Mouse (Mus musculus) heart, postnatal 14 days (tissue): Measurements from ENCODE around the gene Gpc3. TPM values are rescaled to one million over a fixed set of nuclear protein-coding genes. Genes with fewer than 3 reads are reported as not detected.
A peak's percentile ranks its signal among the peaks of the same experiment; 100 is the strongest.

Experiments used
- DNase-seq, 2 experiments: peaks; one replicate each; pipeline ENCODE4 v3.0.0; 2021 to 2022
- intact Hi-C: fragments of 180-260 bp; cut with DNase I; formaldehyde crosslinking; loops from one replicate; pipeline ENCODE4 v1.15.1; 2025
- total RNA-seq, 2 experiments: library from RNA; stranded (reverse); gene quantifications; 2 replicates each; pipeline ENCODE4 v1.2.3; 2021

Gpc3 gene
- total RNA-seq, 2 experiments from 2014 or later: 35.0 to 35.3 TPM

DNA sequence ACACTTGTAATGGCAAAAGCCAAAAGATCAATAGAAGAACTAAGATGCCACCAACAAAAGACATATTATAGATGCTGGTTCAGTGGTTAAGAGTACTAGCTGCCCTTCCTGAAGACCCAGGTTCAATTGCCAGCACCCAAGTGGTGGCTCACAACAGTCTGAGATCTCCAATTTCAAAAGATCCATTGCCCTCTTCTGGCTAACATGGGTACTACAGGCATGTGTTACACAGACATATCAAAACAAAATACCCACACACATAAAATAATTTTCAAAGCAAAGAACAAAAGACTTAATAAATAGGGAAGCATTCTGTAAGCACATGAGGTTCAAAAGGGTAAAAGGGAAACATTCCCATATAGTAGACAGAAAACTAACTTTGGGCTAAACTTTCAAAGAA lies 26.1 kb downstream of the Gpc3 start:
- DNase-seq: no peak
- intact Hi-C loops: no loop called here

- intact Hi-C loops: no loop called here
- no peak for DNase-seq
Measured at GRCm38 (mm10) chrX:52559995-52560394, 53.8 kb downstream of the Gpc3 start.

- no peak for DNase-seq
- intact Hi-C loops: no loop called here
Measured at GRCm38 (mm10) chrX:52558526-52558925, 55.2 kb downstream of the Gpc3 start.

GRCm38 (mm10) chrX:52557489-52557888 lies 56.3 kb downstream of the Gpc3 start:
- peak; percentile 4 to 26 for DNase-seq
- intact Hi-C loops: no loop called here

- no peak for DNase-seq
- intact Hi-C loops: no loop called here
Measured at GRCm38 (mm10) chrX:52551296-52551695, 62.5 kb downstream of the Gpc3 start.

DNA sequence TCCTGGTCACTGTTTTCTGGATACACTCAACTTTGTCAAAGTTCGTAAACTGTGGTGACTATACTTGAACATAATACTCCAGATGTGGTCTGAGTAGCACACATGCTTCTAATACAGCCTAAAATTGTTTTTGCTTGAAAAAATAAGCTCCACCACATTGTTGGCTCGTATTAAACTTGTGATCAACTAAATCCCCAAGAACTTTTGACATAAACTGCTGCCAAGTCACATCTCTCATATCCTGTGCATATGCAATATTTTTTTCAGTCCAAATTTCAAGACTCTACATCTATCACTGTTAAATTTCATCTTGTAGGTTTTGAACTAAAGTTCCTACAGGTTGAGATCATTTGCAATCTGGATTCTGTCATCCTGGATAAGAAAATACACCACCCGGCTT lies 69.1 kb downstream of the Gpc3 start:
- intact Hi-C loops: no loop called here
- DNase-seq: no peak

GRCm38 (mm10) chrX:52537282-52537681 lies 76.5 kb downstream of the Gpc3 start:
- intact Hi-C loops: no loop called here
- no peak for DNase-seq

DNA sequence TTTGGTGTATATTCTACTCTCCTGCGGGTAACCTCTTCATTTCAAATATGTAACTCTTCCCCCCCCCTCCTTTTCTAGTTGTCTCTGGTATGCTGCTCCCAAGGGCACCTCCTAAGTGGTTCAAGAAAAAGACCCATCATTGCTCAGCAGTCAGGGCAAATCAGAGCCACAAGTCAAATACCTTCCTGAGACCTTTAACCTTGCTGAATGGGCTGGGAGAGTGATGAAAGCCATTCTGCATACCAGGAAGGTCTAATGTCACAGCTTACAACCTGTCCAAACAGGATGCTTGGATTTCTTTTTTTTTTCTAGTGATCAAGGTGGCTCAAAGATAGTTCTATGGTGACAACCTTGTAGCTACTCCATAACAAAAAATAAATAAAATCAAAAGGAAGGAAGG lies 80.0 kb downstream of the Gpc3 start:
- intact Hi-C loops: no loop called here

GRCm38 (mm10) chrX:52533098-52533497 lies 80.7 kb downstream of the Gpc3 start:
- intact Hi-C loops: no loop called here
- DNase-seq: no peak

More for the DNA sequence above, 80.0 kb downstream of the Gpc3 start:
- no peak for DNase-seq

- intact Hi-C loops: no loop called here
Measured at GRCm38 (mm10) chrX:52532124-52532523, 81.6 kb downstream of the Gpc3 start.

GRCm38 (mm10) chrX:52526086-52526485 lies 87.7 kb downstream of the Gpc3 start:
- intact Hi-C loops: no loop called here
- no peak for DNase-seq

More at GRCm38 (mm10) chrX:52532124-52532523, 81.6 kb downstream of the Gpc3 start:
- DNase-seq: no peak

DNA sequence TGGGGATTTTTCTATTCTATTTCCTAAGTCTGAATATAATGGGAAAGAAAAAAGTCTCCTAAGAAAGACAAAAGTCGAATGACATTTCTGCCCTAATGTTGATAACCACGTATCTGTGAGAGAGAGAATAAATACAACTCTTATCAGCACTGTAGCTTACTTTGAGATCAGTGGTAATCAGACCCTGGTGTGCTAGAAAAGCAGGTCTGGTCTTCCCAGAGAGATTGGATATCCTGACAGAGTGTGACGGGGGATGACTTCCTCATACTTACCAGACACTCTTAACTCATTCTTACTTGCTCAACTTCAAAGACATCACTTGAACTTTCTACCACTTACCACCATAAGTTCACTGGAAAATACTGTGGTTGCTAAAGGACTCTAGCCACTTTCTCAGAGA lies 88.6 kb downstream of the Gpc3 start:
- intact Hi-C loops: no loop called here
- DNase-seq: no peak

DNA sequence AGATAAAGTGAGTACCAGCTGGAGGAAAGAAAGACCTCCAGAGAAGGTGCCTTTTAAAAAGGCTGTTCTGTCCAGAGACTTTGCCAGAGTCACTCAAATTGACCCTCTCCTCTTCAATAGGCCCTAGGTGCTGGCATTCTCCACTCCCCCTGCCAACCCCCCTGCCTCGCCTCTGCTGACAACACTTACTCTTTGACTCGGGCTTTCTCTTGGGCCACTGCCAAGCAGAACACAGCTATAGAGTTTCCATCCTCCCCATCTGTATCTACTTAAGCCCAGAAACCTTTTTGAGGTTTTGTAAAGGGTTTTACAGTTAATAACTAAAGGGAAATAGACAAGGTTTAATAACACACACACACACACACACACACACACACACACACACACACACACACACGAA lies 99.2 kb downstream of the Gpc3 start:
- DNase-seq: peak in 1 of 2 experiments; percentile 11
- intact Hi-C loops: no loop called here

DNA sequence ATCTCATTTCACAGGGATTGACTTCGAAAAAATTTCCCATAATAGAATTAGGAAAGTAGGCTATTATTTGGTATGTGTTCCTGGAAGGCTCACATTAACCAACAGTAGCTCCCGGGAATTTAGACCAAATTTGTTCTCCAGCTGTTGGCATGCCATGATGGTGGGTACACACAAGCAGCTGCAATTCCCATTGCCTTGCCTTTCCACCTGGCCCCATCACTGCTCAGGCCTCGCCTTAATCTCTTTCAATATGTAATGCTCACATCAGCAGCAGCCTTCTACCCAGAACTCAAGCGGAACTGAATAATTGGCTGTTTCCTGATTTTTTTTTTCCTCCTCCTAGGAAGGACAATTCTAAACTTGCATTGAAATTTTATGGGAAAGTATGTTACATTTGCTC lies 102.6 kb downstream of the Gpc3 start:
- no peak for DNase-seq
- intact Hi-C loops: no loop called here

GRCm38 (mm10) chrX:52503857-52504256 lies 109.9 kb downstream of the Gpc3 start:
- no peak for DNase-seq
- intact Hi-C loops: no loop called here

GRCm38 (mm10) chrX:52489461-52489860 lies 124.3 kb downstream of the Gpc3 start:
- intact Hi-C loops: no loop called here
- no peak for DNase-seq

GRCm38 (mm10) chrX:52455074-52455588 lies 158.6 kb downstream of the Gpc3 start:
- no peak for DNase-seq
- intact Hi-C loops: loop anchor here (10.0 kb wide), 2 partner anchors 240 to 480 kb away; no protein-coding TSS in a partner anchor

GRCm38 (mm10) chrX:52453445-52454182 lies 160.1 kb downstream of the Gpc3 start:
- intact Hi-C loops: loop anchor here (1.0 to 10.0 kb wide), 4 partner anchors 199 to 481 kb away; no protein-coding TSS in a partner anchor
- peak; percentile 58 to 78 for DNase-seq

- intact Hi-C loops: no loop called here
- DNase-seq: no peak
Measured at GRCm38 (mm10) chrX:52449177-52449576, 164.6 kb downstream of the Gpc3 start.

- intact Hi-C loops: no loop called here
- no peak for DNase-seq
Measured at GRCm38 (mm10) chrX:52448496-52448895, 165.3 kb downstream of the Gpc3 start.

DNA sequence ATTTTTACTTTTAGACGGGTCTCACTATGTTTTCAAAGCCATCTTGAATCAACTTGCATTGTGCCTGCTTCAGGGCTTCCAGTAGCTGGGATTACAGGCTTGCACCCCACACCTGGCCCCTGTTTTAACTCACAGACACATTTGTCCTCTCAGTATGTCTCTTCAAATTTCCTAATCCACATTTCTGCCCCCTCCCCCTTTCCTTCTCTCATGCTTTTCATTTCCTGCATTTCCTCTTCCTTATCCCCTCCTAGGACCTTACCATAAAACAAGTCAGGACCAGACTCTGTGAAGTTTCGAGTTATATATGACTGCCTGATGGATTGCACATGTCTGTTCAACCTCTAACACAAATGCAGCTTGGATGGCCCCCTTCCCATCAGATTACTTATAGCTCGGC lies 167.2 kb downstream of the Gpc3 start:
- intact Hi-C loops: no loop called here
- no peak for DNase-seq

DNA sequence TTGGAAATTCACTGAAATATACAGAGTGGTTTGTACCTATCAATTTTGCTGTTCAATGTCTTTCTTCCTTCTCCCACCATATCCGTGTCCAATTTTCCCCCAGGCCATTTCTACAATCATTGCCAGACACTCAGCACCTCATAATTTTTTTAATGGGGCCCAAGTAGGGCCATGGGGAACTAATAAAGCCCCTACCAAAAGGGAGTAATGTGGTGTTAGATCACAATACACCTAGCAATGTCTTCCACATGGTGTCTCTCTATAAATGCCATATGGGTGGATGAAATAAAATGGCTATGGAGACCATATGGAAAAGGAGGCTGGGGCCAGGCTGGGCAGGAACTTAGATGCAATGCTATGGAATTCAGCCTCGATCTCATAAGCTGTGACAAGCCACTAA lies 168.8 kb downstream of the Gpc3 start:
- intact Hi-C loops: no loop called here
- DNase-seq: no peak
